Mouse (Mus musculus) monocyte, adult 59 days (primary cell): ENCODE measurements around the gene Arl11. TPM values are rescaled to one million over a fixed set of nuclear protein-coding genes. Genes with fewer than 3 reads are reported as not detected.

Experiments used
- total RNA-seq, 2 experiments: library from RNA; stranded (reverse); gene quantifications; one replicate each; pipeline ENCODE4 v1.2.4; 2023

The Arl11 gene
- 10 to 100 TPM; 54.3 to 55.0 TPM for total RNA-seq

DNA sequence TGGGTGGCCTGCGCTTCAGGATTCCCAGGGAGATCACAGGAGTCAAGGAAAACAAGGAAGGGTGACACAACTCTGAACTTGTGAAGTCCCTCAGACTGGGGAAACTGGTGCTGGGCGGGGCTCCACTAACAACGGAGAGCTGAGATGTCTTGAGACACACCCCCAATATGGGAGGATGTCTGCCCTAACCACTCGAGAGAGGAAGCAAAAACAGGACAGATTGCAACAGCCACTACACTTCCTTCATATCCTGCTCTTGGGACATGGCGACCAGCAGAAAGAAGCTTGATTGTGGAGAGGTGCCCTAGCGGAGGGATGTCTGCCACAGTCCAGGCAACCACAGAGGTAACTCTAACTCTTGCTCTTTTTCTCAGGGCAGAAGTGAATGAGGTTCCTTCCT is at the start of gene Arl11:
Gene Arl11 (plus strand): TSS at position 161 of the 400 bp plus-strand sequence.

DNA sequence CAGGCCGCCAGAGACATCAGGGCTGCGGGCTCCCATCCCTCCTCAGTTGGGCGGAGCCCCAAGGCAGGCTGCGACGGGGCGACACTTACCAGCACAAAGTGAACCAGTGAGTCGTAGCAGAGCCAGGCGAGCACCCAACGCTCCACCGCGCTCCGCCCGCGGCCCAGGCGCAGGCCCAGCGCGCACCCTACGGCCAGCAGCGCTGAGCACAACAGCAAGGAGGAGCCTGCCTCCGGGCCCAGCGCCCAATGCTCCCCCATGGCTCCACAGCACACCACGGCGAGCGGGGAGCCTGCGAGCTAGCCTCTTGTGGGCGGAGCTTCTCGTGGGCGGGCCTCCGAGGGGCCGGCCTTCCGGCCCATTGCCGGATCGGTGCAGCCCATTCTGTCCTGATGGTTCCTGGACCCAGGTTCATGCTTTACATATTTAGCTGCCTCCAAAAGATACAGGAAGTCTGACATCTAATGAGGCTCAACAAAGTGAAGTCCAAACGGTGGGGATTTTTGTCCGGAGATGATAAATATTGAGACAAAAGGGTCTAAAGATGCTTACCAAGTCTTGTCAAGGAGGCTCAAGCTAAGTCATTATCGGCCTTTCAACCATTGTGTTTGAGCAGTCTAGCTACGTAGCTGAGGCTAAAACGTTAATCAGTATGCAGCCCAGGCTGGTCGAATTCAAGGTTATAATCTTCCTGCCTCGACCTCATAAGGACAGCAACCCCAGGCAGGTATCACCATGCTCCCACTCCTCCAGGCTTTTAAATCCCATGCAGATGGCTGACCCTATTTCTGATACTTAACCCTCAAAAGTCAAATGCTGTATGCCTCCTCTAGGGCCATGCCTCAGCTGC is 50.8 kb downstream of the Arl11 start, which contains the start of gene Ebpl:
Gene Ebpl (minus strand): TSS at position 309 of the 850 bp plus-strand sequence.

Other genes with a start within 250 kb of the Arl11 start
- gene Sacs, start 171.3 kb upstream of the Arl11 start, total RNA-seq: 1 to 10 TPM; 4.7 to 5.2 TPM
- gene Sgcg, start 51.3 kb upstream of the Arl11 start, total RNA-seq: not detected
- 1 to 10 TPM; 1.3 to 1.6 TPM for gene Ebpl, start 50.7 kb downstream of the Arl11 start, total RNA-seq
- gene Kpna3, start 130.1 kb downstream of the Arl11 start, total RNA-seq: 10 to 100 TPM; 21.3 to 23.8 TPM
- gene Spryd7, start 247.1 kb downstream of the Arl11 start, total RNA-seq: 1 to 10 TPM; 6.0 to 7.7 TPM